Mouse (Mus musculus): ENCODE measurements around the gene Mrps7.

DNA sequence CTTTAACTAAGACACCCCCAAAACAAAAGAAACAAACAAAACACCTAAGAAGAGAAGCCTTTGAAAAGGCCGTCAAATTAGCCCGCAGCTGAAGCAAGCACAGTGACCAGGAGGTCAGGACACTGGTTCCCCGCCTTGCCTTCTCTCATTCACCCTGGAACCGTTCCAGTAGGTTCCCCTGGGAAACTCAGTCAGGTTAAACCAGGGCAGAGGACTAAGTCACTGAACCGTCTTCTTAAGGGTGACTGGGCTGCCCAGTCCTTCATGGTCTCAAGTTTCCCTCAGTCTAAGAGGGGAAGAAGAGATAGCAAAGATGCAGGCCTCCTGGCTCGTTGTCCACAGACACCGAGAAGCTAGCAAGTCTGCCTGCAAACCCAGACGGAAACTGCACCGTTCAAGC, 22.2 kb downstream of the Mrps7 start:
- TF ChIP-seq MEF2A (IDR thresholded peaks at IDR 0.05; ENCODE audit: extremely low read depth, insufficient replicate concordance, low read depth, low read length, poor library complexity, severe bottlenecking) (no peak), USF2 (IDR thresholded peaks at IDR 0.05; ENCODE audit: borderline replicate concordance in 1 of 2, insufficient read depth in 1 of 2, low read depth in 1 of 2, low read length in 2 of 2) (no peak), CTCF (IDR thresholded peaks at IDR 0.05 in 2 of 3, conservative IDR thresholded peaks at IDR 0.05 in 1 of 3; ENCODE audit: control insufficient read depth in 1 of 3, insufficient read depth in 1 of 3, low read depth in 2 of 3, low read length in 3 of 3, poor library complexity in 1 of 3, severe bottlenecking in 1 of 3) (no peak)

All from MEL (cell line).